Mouse (Mus musculus): ENCODE results near the gene Tfap4. TPM values are rescaled to one million over a fixed set of nuclear protein-coding genes. Genes with fewer than 3 reads are reported as not detected.

Gene Tfap4
- polyA plus RNA-seq, 1 experiment: 19.0 TPM

GRCm38 (mm10) chr16:4546838-4547237 lies 12.8 kb downstream of the Tfap4 start:
- Histone ChIP-seq H3K79me3 (ENCODE audit: low read depth) (no peaks in the 10 kb centered on the region), H3K79me2 (ENCODE audit: control insufficient read depth, insufficient read depth) (peaks cover 8% of the 10 kb centered on the region), H3ac (ENCODE audit: control insufficient read depth, insufficient read length, low read depth) (no peak overlapping the region), H3K4me3 (ENCODE audit: insufficient read depth, poor library complexity, severe bottlenecking) (no peak overlapping the region), H3K36me3 (ENCODE audit: control insufficient read depth, insufficient read depth) (peaks cover 57% of the 10 kb centered on the region), H3K27me3 (ENCODE audit: control insufficient read depth, insufficient read depth, insufficient read length) (no peaks in the 10 kb centered on the region)
- no peak for TF ChIP-seq USF1 (IDR thresholded peaks at IDR 0.05; ENCODE audit: low read depth)
- TF ChIP-seq MAX (IDR thresholded peaks at IDR 0.05): no peak
- no peak for TF ChIP-seq MYOD1 (IDR thresholded peaks at IDR 0.05; ENCODE audit: control insufficient read depth, insufficient read length, low read depth)
- TF ChIP-seq MYOG (IDR thresholded peaks at IDR 0.05; ENCODE audit: control insufficient read depth, extremely low read depth, insufficient read length): no peak
- TF ChIP-seq CEBPB (IDR thresholded peaks at IDR 0.05; ENCODE audit: low read depth): no peak
- TF ChIP-seq FOSL1 (IDR thresholded peaks at IDR 0.05; ENCODE audit: insufficient read depth, low read length, poor library complexity, severe bottlenecking): no peak
- TF ChIP-seq CTCF (IDR thresholded peaks at IDR 0.05; ENCODE audit: control insufficient read depth, insufficient read depth, insufficient read length): no peak

DNA sequence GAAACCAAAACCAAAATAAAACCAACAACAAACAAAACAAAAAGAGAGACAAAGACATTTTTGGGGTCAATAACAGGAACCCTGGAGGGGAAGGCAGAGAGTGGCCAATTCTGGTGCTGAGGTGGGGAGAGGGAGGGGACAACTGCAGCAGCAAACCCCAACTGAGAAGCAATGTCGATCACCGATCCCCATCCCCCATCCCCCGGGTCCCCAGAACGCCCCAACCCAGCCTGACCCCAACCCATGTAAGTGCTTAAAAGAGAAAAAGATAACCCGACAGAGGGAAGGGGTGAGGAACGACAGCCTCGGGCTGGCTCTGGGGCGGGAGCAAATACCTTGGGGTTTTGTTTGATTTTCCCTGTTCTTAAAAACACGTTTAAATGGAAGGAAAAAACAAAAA lies 14.8 kb downstream of the Tfap4 start:
- H3K36me3 ChIP-seq (ENCODE audit: control insufficient read depth, insufficient read depth): peaks cover 41% of the 10 kb centered on the region

DNA sequence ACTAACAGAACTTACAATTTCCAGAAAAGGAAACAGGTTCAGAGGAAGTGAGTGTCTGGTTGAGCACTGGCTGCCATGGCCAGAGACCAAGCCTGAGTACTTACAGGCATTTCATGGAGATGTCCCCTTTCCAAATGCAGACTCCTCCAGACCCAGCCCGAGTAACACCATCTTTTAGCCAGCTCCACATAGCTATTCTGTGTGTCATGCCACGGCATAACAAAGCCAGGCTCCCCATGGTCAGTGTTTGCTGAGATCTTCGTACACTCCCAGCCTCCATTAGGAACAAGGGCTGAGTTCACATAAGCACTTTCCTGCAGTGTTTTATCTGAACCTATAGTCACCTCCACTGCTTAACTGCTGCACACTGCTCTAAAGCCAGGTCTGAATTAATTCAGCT lies 16.4 kb downstream of the Tfap4 start:
- Histone ChIP-seq H3ac (ENCODE audit: control insufficient read depth, insufficient read length, low read depth) (no peak overlapping the region), H3K27me3 (ENCODE audit: control insufficient read depth, insufficient read depth, insufficient read length) (no peaks in the 10 kb centered on the region), H3K4me3 (ENCODE audit: insufficient read depth, poor library complexity, severe bottlenecking) (no peak overlapping the region), H3K79me2 (ENCODE audit: control insufficient read depth, insufficient read depth) (peaks cover 14% of the 10 kb centered on the region), H3K36me3 (ENCODE audit: control insufficient read depth, insufficient read depth) (peaks cover 26% of the 10 kb centered on the region), H3K79me3 (ENCODE audit: low read depth) (peaks cover 5% of the 10 kb centered on the region)
- TF ChIP-seq MYOG (IDR thresholded peaks at IDR 0.05; ENCODE audit: control insufficient read depth, extremely low read depth, insufficient read length) (no peak), CTCF (IDR thresholded peaks at IDR 0.05; ENCODE audit: control insufficient read depth, insufficient read depth, insufficient read length) (no peak), MAX (IDR thresholded peaks at IDR 0.05) (no peak), USF1 (IDR thresholded peaks at IDR 0.05; ENCODE audit: low read depth) (no peak), MYOD1 (IDR thresholded peaks at IDR 0.05; ENCODE audit: control insufficient read depth, insufficient read length, low read depth) (no peak), CEBPB (IDR thresholded peaks at IDR 0.05; ENCODE audit: low read depth) (no peak), FOSL1 (IDR thresholded peaks at IDR 0.05; ENCODE audit: insufficient read depth, low read length, poor library complexity, severe bottlenecking) (no peak)

More for the DNA sequence above, 14.8 kb downstream of the Tfap4 start:
- TF ChIP-seq USF1 (IDR thresholded peaks at IDR 0.05; ENCODE audit: low read depth) (no peak), MYOG (IDR thresholded peaks at IDR 0.05; ENCODE audit: control insufficient read depth, extremely low read depth, insufficient read length) (no peak), FOSL1 (IDR thresholded peaks at IDR 0.05; ENCODE audit: insufficient read depth, low read length, poor library complexity, severe bottlenecking) (no peak), CEBPB (IDR thresholded peaks at IDR 0.05; ENCODE audit: low read depth) (no peak), MYOD1 (IDR thresholded peaks at IDR 0.05; ENCODE audit: control insufficient read depth, insufficient read length, low read depth) (no peak), MAX (IDR thresholded peaks at IDR 0.05) (no peak), CTCF (IDR thresholded peaks at IDR 0.05; ENCODE audit: control insufficient read depth, insufficient read depth, insufficient read length) (no peak)
- no peak overlapping the region for H3K4me3 ChIP-seq (ENCODE audit: insufficient read depth, poor library complexity, severe bottlenecking)
- peaks cover 14% of the 10 kb centered on the region for H3K79me2 ChIP-seq (ENCODE audit: control insufficient read depth, insufficient read depth)
- H3K27me3 ChIP-seq (ENCODE audit: control insufficient read depth, insufficient read depth, insufficient read length): no peaks in the 10 kb centered on the region
- H3K79me3 ChIP-seq (ENCODE audit: low read depth): peaks cover 5% of the 10 kb centered on the region
- H3ac ChIP-seq (ENCODE audit: control insufficient read depth, insufficient read length, low read depth): no peak overlapping the region

DNA sequence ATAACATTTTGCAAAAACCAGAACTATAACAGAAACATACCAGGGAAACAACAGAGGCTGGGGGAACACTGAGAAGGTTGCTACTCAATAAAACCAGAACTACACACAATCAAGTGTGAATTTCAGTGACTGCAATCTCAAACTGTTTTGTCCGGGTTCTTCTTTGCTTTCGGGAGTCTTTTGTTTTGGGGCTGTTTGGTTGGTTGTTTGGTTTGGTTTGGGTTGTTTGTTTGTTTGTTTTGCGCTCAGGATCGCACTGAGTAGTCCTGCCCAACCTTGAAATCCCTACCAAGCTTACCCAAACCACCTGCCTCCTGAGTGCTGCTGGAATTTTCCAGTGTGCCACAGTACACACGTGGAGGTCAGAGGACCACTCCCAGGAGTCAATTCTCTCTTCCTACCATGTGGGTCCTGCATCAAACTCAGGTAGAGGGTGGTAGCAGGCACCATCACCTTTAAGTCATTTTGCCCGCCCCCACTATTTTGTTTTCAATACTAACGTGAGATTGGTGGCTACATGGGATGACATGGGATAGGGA lies 17.3 kb downstream of the Tfap4 start:
- peaks cover 14% of the 10 kb centered on the region for H3K79me2 ChIP-seq (ENCODE audit: control insufficient read depth, insufficient read depth)
- TF ChIP-seq MYOG (IDR thresholded peaks at IDR 0.05; ENCODE audit: control insufficient read depth, extremely low read depth, insufficient read length) (no peak), MAX (IDR thresholded peaks at IDR 0.05) (no peak), CTCF (IDR thresholded peaks at IDR 0.05; ENCODE audit: control insufficient read depth, insufficient read depth, insufficient read length) (no peak), USF1 (IDR thresholded peaks at IDR 0.05; ENCODE audit: low read depth) (no peak), FOSL1 (IDR thresholded peaks at IDR 0.05; ENCODE audit: insufficient read depth, low read length, poor library complexity, severe bottlenecking) (no peak), MYOD1 (IDR thresholded peaks at IDR 0.05; ENCODE audit: control insufficient read depth, insufficient read length, low read depth) (no peak), CEBPB (IDR thresholded peaks at IDR 0.05; ENCODE audit: low read depth) (no peak)
- H3K4me3 ChIP-seq (ENCODE audit: insufficient read depth, poor library complexity, severe bottlenecking): no peak overlapping the region
- H3K27me3 ChIP-seq (ENCODE audit: control insufficient read depth, insufficient read depth, insufficient read length): no peaks in the 10 kb centered on the region
- peaks cover 5% of the 10 kb centered on the region for H3K79me3 ChIP-seq (ENCODE audit: low read depth)
- H3ac ChIP-seq (ENCODE audit: control insufficient read depth, insufficient read length, low read depth): no peak overlapping the region
- H3K36me3 ChIP-seq (ENCODE audit: control insufficient read depth, insufficient read depth): peaks cover 24% of the 10 kb centered on the region

GRCm38 (mm10) chr16:4541501-4542198 lies 18.0 kb downstream of the Tfap4 start, which contains the start of gene Srl:
Srl (minus strand) TSS chr16:4541816.
- TF ChIP-seq MYOG (IDR thresholded peaks at IDR 0.05; ENCODE audit: control insufficient read depth, extremely low read depth, insufficient read length) (no peak), CTCF (IDR thresholded peaks at IDR 0.05; ENCODE audit: control insufficient read depth, insufficient read depth, insufficient read length) (peak; percentile 77), MAX (IDR thresholded peaks at IDR 0.05) (peak; percentile 85), CEBPB (IDR thresholded peaks at IDR 0.05; ENCODE audit: low read depth) (no peak), MYOD1 (IDR thresholded peaks at IDR 0.05; ENCODE audit: control insufficient read depth, insufficient read length, low read depth) (no peak), USF1 (IDR thresholded peaks at IDR 0.05; ENCODE audit: low read depth) (no peak)
- H3K27me3 ChIP-seq (ENCODE audit: control insufficient read depth, insufficient read depth, insufficient read length): no peaks in the 10 kb centered on the region
- H3K36me3 ChIP-seq (ENCODE audit: control insufficient read depth, insufficient read depth): peaks cover 19% of the 10 kb centered on the region

More at GRCm38 (mm10) chr16:4541501-4542198, 18.0 kb downstream of the Tfap4 start, which contains the start of gene Srl:
- Histone ChIP-seq H3ac (ENCODE audit: control insufficient read depth, insufficient read length, low read depth) (peak within 1 kb of the TSS; percentile 73), H3K79me3 (ENCODE audit: low read depth) (peaks cover 5% of the 10 kb centered on the region), H3K4me3 (ENCODE audit: insufficient read depth, poor library complexity, severe bottlenecking) (peak within 1 kb of the TSS; percentile 35), H3K79me2 (ENCODE audit: control insufficient read depth, insufficient read depth) (peaks cover 18% of the 10 kb centered on the region)

Measured in C2C12 (cell line).